Mouse (Mus musculus): ENCODE measurements around the gene Npepps. TPM values are rescaled to one million over a fixed set of nuclear protein-coding genes. Genes with fewer than 3 reads are reported as not detected.

Gene Npepps
- polyA plus RNA-seq, 1 experiment: 81.2 TPM

DNA sequence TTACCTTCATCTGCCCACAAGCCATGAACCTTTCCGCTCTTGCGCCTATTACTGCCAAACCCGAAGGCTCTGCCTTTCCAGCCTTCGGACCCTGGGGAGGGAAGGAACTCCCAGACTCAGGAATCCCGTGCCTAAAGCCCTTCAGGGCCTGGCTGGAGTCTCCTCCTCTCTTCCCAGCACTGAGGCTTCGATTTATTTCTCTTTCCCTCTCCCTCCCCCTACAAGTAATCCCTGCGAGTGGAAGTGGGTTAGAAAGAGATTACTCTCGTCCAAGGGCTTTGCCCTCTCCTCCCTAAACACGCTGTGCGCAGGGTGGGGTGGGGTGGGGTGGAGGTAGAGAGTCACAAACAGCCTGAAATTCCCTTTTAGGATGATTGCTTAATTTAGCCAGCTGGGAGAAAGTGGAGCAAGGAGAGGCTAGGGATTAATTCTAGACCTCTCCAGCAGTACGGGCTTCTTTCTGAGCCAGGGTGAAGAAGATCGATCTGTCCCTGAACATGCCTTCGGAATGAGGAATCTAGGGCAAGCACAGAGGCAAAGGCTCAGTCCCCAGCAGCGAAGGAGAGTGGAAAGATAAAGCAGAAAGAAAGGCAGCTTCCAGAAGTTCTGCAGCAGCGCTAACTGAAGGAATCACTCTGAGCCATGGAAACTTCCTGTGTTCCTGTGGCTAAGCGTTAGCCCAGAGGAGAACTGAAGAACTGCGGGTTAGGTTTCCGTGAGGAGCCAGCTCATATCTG lies 30.6 kb upstream of the Npepps start:
- H3K4me3 ChIP-seq (ENCODE audit: insufficient read depth, low read length): no peak overlapping the region
- 0 out of 2 replicates have a peak, but pooled peaks have one; percentile 27 for TF ChIP-seq CTCF (IDR thresholded peaks at IDR 0.05; ENCODE audit: extremely low read depth, insufficient read depth, low read length)
- TF ChIP-seq POLR2A (IDR thresholded peaks at IDR 0.05; ENCODE audit: extremely low read depth, insufficient read depth, low read length): no peak
- H3K27ac ChIP-seq (ENCODE audit: insufficient read depth, low read length): no peak overlapping the region
- H3K4me1 ChIP-seq (ENCODE audit: control insufficient read depth, insufficient read depth, low read length): 0 out of 2 replicates have a peak, but pooled peaks cover 1% of the 10 kb centered on the region

DNA sequence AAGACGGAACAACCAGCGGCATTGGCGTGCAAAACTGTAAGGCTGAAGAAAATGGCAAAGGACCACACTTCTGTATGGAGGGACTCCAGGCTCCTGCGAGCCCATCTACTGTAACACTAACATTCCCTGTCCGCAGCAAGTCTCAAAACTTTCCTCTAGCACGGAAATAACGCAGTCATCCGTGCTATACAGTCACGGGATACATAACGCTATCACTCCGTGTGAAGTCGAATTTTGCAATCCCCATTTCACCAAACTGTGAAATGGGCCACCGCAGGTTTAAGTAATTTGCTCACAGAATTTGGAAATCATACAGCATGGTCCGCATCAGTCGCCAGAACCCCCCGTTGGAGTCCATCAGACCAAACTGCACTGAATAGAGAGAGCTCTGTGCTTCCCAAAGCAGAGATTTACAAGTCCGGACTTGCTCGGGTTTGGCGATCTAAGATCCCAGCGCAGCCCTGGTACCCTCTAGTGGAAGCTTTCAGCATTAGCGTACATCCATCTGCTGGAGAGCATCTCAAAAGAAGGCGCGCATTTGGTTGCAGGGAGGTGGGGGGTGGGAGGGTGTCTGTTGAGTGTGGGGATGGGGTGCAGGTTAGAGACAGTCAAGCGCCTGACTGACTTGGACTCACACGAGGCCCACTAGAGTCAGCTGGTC lies 29.6 kb upstream of the Npepps start:
- TF ChIP-seq CTCF (IDR thresholded peaks at IDR 0.05; ENCODE audit: extremely low read depth, insufficient read depth, low read length) (peak; percentile 85), POLR2A (IDR thresholded peaks at IDR 0.05; ENCODE audit: extremely low read depth, insufficient read depth, low read length) (0 out of 2 replicates have a peak, but pooled peaks have one; percentile 27)
- Histone ChIP-seq H3K4me3 (ENCODE audit: insufficient read depth, low read length) (peak overlapping the region; percentile 43), H3K27ac (ENCODE audit: insufficient read depth, low read length) (peak overlapping the region; percentile 54), H3K4me1 (ENCODE audit: control insufficient read depth, insufficient read depth, low read length) (0 out of 2 replicates have a peak, but pooled peaks cover 1% of the 10 kb centered on the region)

DNA sequence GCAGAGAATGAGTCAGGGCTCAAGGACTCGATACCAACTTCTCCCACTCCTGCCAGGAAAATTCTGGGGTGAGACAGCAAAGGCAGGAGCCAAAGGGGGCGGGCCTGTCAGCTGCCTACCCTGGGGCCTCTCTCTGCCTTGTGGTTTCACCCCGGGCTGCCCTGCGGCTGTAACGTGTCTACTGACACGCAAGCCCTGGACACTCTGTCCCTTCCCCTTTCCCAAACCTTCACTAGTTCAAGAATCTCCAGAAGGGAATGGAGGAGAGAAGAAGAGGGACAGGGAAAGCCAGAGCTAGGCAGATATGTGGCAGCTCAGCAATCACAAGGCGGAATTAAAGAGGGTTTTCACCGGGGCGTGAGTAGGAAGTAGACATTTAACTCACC lies 29.0 kb upstream of the Npepps start:
- no peak for TF ChIP-seq POLR2A (IDR thresholded peaks at IDR 0.05; ENCODE audit: extremely low read depth, insufficient read depth, low read length)
- TF ChIP-seq CTCF (IDR thresholded peaks at IDR 0.05; ENCODE audit: extremely low read depth, insufficient read depth, low read length): no peak
- H3K4me3 ChIP-seq (ENCODE audit: insufficient read depth, low read length): peak overlapping the region; percentile 43
- H3K4me1 ChIP-seq (ENCODE audit: control insufficient read depth, insufficient read depth, low read length): 0 out of 2 replicates have a peak, but pooled peaks cover 1% of the 10 kb centered on the region
- H3K27ac ChIP-seq (ENCODE audit: insufficient read depth, low read length): peak overlapping the region; percentile 54

DNA sequence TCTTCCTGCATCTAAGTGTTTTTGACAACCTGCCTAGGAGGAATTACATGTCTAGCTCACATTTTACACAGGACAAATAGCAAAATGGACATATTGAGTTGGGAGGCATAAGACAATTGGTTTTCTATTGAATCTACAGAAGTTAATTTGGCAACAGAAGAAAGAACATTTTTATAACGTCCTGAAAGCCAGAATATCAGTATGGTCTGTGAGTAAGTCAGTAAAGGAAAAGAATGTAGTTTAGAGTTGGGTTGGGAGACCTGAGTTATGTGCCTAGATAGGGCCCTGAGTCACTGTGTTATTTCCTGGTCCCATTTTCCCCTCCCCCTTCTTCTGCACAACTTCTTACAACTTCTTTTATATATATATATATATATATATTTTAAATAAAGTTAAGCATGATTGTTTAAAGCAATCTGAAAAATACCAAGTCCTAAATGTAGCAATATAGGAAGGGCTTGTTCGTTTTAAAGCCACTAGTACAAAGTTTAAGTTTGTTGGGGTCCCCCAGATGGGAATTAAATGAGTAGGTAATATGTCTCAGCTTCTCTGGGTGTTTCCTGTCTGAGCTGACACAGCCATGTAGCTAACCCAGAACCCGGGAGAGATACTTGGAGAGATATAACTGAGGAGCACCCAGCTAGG lies 28.5 kb upstream of the Npepps start:
- Histone ChIP-seq H3K4me3 (ENCODE audit: insufficient read depth, low read length) (no peak overlapping the region), H3K4me1 (ENCODE audit: control insufficient read depth, insufficient read depth, low read length) (0 out of 2 replicates have a peak, but pooled peaks cover 1% of the 10 kb centered on the region), H3K27ac (ENCODE audit: insufficient read depth, low read length) (no peak overlapping the region)
- TF ChIP-seq CTCF (IDR thresholded peaks at IDR 0.05; ENCODE audit: extremely low read depth, insufficient read depth, low read length) (no peak), POLR2A (IDR thresholded peaks at IDR 0.05; ENCODE audit: extremely low read depth, insufficient read depth, low read length) (no peak)

DNA sequence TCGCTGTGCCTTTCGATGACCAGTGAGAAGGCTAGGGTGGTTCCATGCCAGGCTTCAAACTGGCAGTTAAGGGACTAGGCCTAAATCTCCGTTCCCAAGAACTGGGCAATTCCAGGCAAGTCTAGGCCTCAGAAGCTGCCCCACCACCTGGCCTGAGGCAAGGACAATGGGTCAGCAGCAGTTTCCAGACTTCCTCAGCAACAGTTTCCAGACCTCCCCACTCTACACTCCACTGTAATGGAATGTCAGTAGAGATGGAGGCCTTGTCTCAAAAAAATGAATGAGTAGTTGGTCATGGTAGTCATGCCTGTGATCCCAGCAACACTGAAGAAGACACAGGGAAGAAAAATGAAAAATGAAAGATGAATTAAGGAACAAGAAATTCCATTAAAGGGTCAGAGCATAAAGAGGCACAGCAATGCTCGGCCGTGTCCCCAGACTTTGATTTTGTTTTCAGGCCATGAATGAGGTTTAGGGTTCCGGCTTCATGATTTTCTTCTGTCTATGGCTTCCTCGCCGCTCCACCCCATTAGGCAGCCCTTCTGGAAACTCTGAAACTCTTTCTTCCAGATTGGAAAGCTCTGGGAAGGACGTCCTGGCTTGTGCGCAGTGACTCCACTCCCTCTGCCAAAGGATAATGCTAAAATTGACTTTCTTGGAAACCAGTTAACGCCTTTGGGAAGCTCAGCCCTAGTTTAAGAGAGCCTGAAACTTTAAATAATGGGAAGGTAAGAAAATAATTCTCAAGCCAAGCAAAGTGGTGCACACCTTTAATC lies 27.0 kb upstream of the Npepps start:
- Histone ChIP-seq H3K27ac (ENCODE audit: insufficient read depth, low read length) (no peak overlapping the region), H3K4me3 (ENCODE audit: insufficient read depth, low read length) (no peak overlapping the region), H3K4me1 (ENCODE audit: control insufficient read depth, insufficient read depth, low read length) (peaks cover 5% of the 10 kb centered on the region; the same call in 1 of the 2 replicates)
- TF ChIP-seq POLR2A (IDR thresholded peaks at IDR 0.05; ENCODE audit: extremely low read depth, insufficient read depth, low read length) (no peak), CTCF (IDR thresholded peaks at IDR 0.05; ENCODE audit: extremely low read depth, insufficient read depth, low read length) (no peak)

DNA sequence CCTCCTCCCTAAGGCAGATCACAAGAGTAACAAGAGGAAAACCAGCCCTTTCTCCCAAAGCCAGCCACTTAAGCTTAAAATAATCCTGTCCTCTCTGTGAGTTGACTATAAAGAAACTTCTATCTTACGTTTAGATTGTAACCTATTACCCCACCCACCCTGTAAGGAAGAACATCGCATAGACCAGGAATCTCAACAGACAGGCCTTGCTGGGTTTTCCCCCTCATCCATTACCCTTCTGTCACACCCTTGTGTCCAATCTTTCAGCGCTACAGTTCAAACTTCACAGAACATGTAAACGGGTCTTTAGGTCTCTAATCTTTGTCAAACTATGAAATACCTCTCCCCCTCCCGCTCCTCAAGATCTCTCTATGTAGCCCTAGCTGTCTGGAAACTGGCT lies 24.2 kb upstream of the Npepps start:
- Histone ChIP-seq H3K4me1 (ENCODE audit: control insufficient read depth, insufficient read depth, low read length) (peaks cover 6% of the 10 kb centered on the region; the same call in 1 of the 2 replicates), H3K27ac (ENCODE audit: insufficient read depth, low read length) (no peak overlapping the region), H3K4me3 (ENCODE audit: insufficient read depth, low read length) (no peak overlapping the region)
- no peak for TF ChIP-seq CTCF (IDR thresholded peaks at IDR 0.05; ENCODE audit: extremely low read depth, insufficient read depth, low read length)
- TF ChIP-seq POLR2A (IDR thresholded peaks at IDR 0.05; ENCODE audit: extremely low read depth, insufficient read depth, low read length): no peak

DNA sequence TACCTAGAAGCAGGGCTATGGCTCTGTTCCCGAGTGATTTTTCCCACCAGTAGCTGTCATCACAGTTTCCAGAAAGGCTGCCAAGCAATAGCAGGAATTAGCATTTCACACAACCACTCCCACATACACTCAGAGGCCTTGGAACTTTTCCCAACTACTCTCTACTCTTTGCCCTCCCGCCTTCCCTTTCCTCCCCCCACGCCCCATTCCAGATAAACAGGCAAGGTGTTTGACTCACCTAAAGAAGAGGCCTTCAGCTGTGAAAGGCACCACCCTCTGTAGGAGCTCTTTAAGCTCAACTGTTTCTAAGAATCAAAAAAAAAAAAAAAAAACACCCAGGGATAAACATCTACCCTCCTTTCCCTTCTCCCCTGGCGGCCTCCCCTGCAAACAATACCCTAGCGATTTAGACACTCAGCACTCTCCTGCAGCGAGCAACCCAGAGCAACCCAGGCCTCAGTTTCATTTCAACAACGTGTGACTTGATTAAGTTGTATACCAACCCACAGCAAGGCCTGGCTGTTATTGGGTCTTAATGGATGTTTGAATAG lies 21.9 kb upstream of the Npepps start:
- Histone ChIP-seq H3K27ac (ENCODE audit: insufficient read depth, low read length) (0 out of 2 replicates have a peak overlapping the region, but pooled peaks have one; percentile 25), H3K4me3 (ENCODE audit: insufficient read depth, low read length) (no peak overlapping the region), H3K4me1 (ENCODE audit: control insufficient read depth, insufficient read depth, low read length) (peaks cover 6% of the 10 kb centered on the region; the same call in 1 of the 2 replicates)
- no peak for TF ChIP-seq CTCF (IDR thresholded peaks at IDR 0.05; ENCODE audit: extremely low read depth, insufficient read depth, low read length)
- TF ChIP-seq POLR2A (IDR thresholded peaks at IDR 0.05; ENCODE audit: extremely low read depth, insufficient read depth, low read length): no peak

DNA sequence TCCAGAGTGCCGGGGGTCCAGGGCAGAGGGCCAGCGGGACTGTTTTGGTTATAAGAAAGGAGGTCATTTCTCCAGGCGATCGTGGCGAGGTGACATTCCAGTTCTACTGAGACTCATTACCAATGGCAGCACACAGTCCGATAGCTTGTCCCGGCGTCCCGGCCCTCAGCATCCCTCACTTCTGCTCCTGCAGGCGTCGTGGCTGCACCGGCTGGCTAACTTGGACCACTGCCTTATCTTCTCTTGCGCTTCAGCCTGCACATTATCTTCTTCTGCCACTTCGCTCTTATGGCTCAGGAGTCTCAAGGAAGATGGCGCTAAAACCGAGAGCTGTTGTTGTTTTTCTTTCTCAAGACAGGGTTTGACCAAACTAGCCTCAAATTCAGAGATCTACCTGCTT lies 21.0 kb upstream of the Npepps start:
- no peak for TF ChIP-seq CTCF (IDR thresholded peaks at IDR 0.05; ENCODE audit: extremely low read depth, insufficient read depth, low read length)
- no peak for TF ChIP-seq POLR2A (IDR thresholded peaks at IDR 0.05; ENCODE audit: extremely low read depth, insufficient read depth, low read length)
- H3K27ac ChIP-seq (ENCODE audit: insufficient read depth, low read length): no peak overlapping the region

More for the DNA sequence above, 21.0 kb upstream of the Npepps start:
- H3K4me3 ChIP-seq (ENCODE audit: insufficient read depth, low read length): no peak overlapping the region
- peaks cover 6% of the 10 kb centered on the region; the same call in 1 of the 2 replicates for H3K4me1 ChIP-seq (ENCODE audit: control insufficient read depth, insufficient read depth, low read length)
